Mouse (Mus musculus) midbrain, embryonic 16.5 days (tissue): Measurements from ENCODE around the gene Rab5if. TPM values are rescaled to one million over a fixed set of nuclear protein-coding genes. Genes with fewer than 3 reads are reported as not detected.

Source experiments
- ATAC-seq: fragments of 200-750 bp; cut with Nextera tagmentation; 2 replicates; pipeline ENCODE4 v1.8.0; 2017; ENCODE audit warnings: moderate TSS enrichment
- H3K27ac ChIP-seq: fragments of 300-500 bp; sonication (generic); 2 replicates; pipeline ENCODE4 v1.5.1; 2014; ENCODE audit warnings: mild to moderate bottlenecking, low read length, mixed read lengths
- H3K27me3 ChIP-seq: fragments of 300-500 bp; sonication (generic); 2 replicates; pipeline ENCODE4 v1.6.1; 2014; ENCODE audit warnings: low read depth, low read length, mixed read lengths; ENCODE audit not compliant: control insufficient read depth, insufficient read depth
- H3K36me3 ChIP-seq: fragments of 300-500 bp; sonication (generic); 2 replicates; pipeline ENCODE4 v1.6.1; 2014; ENCODE audit warnings: mild to moderate bottlenecking, low read length, moderate library complexity, mixed read lengths; ENCODE audit not compliant: control insufficient read depth, insufficient read depth
- H3K4me1 ChIP-seq: fragments of 300-500 bp; sonication (generic); 2 replicates; pipeline ENCODE4 v1.6.1; 2014; ENCODE audit warnings: mild to moderate bottlenecking, low read length, mixed read lengths; ENCODE audit not compliant: control insufficient read depth, insufficient read depth
- H3K4me2 ChIP-seq: fragments of 300-500 bp; sonication (generic); 2 replicates; pipeline ENCODE4 v1.6.1; 2014; ENCODE audit warnings: mild to moderate bottlenecking, low read length, mixed read lengths
- H3K4me3 ChIP-seq: fragments of 300-500 bp; sonication (generic); 2 replicates; pipeline ENCODE4 v1.5.1; 2014; ENCODE audit warnings: low read depth, mild to moderate bottlenecking, low read length, moderate library complexity, mixed read lengths
- H3K9ac ChIP-seq: fragments of 300-500 bp; sonication (generic); 2 replicates; pipeline ENCODE4 v1.6.1; 2014; ENCODE audit warnings: low read depth, low read length, mixed read lengths
- H3K9me3 ChIP-seq: fragments of 300-500 bp; sonication (generic); replicated peaks from 2 replicates; pipeline ENCODE4 v1.6.1; 2014; ENCODE audit warnings: mild to moderate bottlenecking, low read length, mixed read lengths; ENCODE audit not compliant: control insufficient read depth, poor library complexity, severe bottlenecking
- WGBS: fragments of 180-500 bp; shearing (Covaris S2); extraction: QIAGEN DNeasy Blood & Tissue Kit; methylation state at CpG from one replicate; pipeline ENCODE4 v1.1.7; 2014; 5-methylcytosine and 5-hydroxymethylcytosine counted together
- polyA plus RNA-seq: library from polyadenylated mRNA; unstranded; fragments of >200 nt; fragmentation: Nextera tagmentation; extraction: Ambion mirVana; gene quantifications from 2 replicates; pipeline ENCODE4 v1.2.1, GENCODE M21; 2015

Rab5if gene
- polyA plus RNA-seq, 1 experiment from 2014 or later = 147 TPM

- Histone ChIP-seq H3K4me1 (peaks cover 26% of the 10 kb centered on the region), H3K36me3 (no peaks in the 10 kb centered on the region), H3K9me3 (no peaks in the 10 kb centered on the region), H3K27me3 (peaks cover 10% of the 10 kb centered on the region; the same call in 1 of the 2 replicates), H3K27ac (peak overlapping the region; percentile 70), H3K9ac (peak overlapping the region; percentile 65), H3K4me2 (peak overlapping the region; percentile 99), H3K4me3 (peak overlapping the region; percentile 57)
- ATAC-seq = peak; percentile 47; the same call in 1 of the 2 replicates
- under 1% methylated on average over 63 of the region's 79 CpGs for WGBS
Measured at GRCm38 (mm10) chr2:156840301-156841027, 22.5 kb upstream of the Rab5if start.

GRCm38 (mm10) chr2:156841028-156841840, 21.7 kb upstream of the Rab5if start:
- H3K9me3 ChIP-seq = no peaks in the 10 kb centered on the region
- peak overlapping the region; percentile 65 for H3K9ac ChIP-seq
- H3K4me3 ChIP-seq = peak overlapping the region; percentile 57
- peak overlapping the region; percentile 99 for H3K4me2 ChIP-seq
- ATAC-seq = no peak
- H3K4me1 ChIP-seq = peaks cover 26% of the 10 kb centered on the region
- peaks cover 10% of the 10 kb centered on the region; the same call in 1 of the 2 replicates for H3K27me3 ChIP-seq
- H3K36me3 ChIP-seq = no peaks in the 10 kb centered on the region
- peak overlapping the region; percentile 70 for H3K27ac ChIP-seq
- WGBS = under 1% methylated on average over 40 of the region's 42 CpGs

GRCm38 (mm10) chr2:156841841-156842706, 20.9 kb upstream of the Rab5if start:
- peak overlapping the region; percentile 57 for H3K4me3 ChIP-seq
- H3K9me3 ChIP-seq = no peaks in the 10 kb centered on the region
- WGBS = 7% methylated on average over 20 of the region's 20 CpGs
- peak; percentile 54; the same call in 1 of the 2 replicates for ATAC-seq
- H3K27ac ChIP-seq = peak overlapping the region; percentile 70; the same call in 1 of the 2 replicates
- H3K36me3 ChIP-seq = no peaks in the 10 kb centered on the region
- peaks cover 26% of the 10 kb centered on the region for H3K4me1 ChIP-seq
- H3K4me2 ChIP-seq = peak overlapping the region; percentile 99
- no peak overlapping the region for H3K9ac ChIP-seq
- peaks cover 10% of the 10 kb centered on the region; the same call in 1 of the 2 replicates for H3K27me3 ChIP-seq

- ATAC-seq = no peak
- Histone ChIP-seq H3K9ac (no peak overlapping the region), H3K27ac (0 out of 2 replicates have a peak overlapping the region, but pooled peaks have one; percentile 70), H3K27me3 (peaks cover 10% of the 10 kb centered on the region; the same call in 1 of the 2 replicates), H3K36me3 (no peaks in the 10 kb centered on the region), H3K4me3 (no peak overlapping the region), H3K4me2 (peak overlapping the region; percentile 10; the same call in 1 of the 2 replicates), H3K4me1 (peaks cover 27% of the 10 kb centered on the region), H3K9me3 (no peaks in the 10 kb centered on the region)
- WGBS = 17% methylated on average over 11 of the region's 11 CpGs
Measured at GRCm38 (mm10) chr2:156842711-156843110, 20.2 kb upstream of the Rab5if start.

GRCm38 (mm10) chr2:156843331-156843730, 19.6 kb upstream of the Rab5if start:
- WGBS = 81% methylated on average over 10 of the region's 10 CpGs
- no peaks in the 10 kb centered on the region for H3K36me3 ChIP-seq
- H3K4me3 ChIP-seq = no peak overlapping the region
- peaks cover 10% of the 10 kb centered on the region; the same call in 1 of the 2 replicates for H3K27me3 ChIP-seq
- no peak overlapping the region for H3K9ac ChIP-seq
- peaks cover 29% of the 10 kb centered on the region for H3K4me1 ChIP-seq
- no peak overlapping the region for H3K4me2 ChIP-seq
- no peaks in the 10 kb centered on the region for H3K9me3 ChIP-seq
- H3K27ac ChIP-seq = no peak overlapping the region
- no peak for ATAC-seq

GRCm38 (mm10) chr2:156844715-156845114, 18.2 kb upstream of the Rab5if start:
- WGBS = 48% methylated on average over 10 of the region's 10 CpGs
- Histone ChIP-seq H3K27me3 (peaks cover 10% of the 10 kb centered on the region; the same call in 1 of the 2 replicates), H3K4me1 (peaks cover 27% of the 10 kb centered on the region), H3K4me3 (no peak overlapping the region), H3K27ac (no peak overlapping the region), H3K4me2 (no peak overlapping the region), H3K9ac (no peak overlapping the region), H3K36me3 (no peaks in the 10 kb centered on the region), H3K9me3 (no peaks in the 10 kb centered on the region)
- ATAC-seq = no peak

- Histone ChIP-seq H3K9ac (no peak overlapping the region), H3K4me2 (no peak overlapping the region), H3K27me3 (no peaks in the 10 kb centered on the region), H3K36me3 (no peaks in the 10 kb centered on the region), H3K4me3 (no peak overlapping the region), H3K27ac (peak overlapping the region; percentile 6; the same call in 1 of the 2 replicates), H3K9me3 (no peaks in the 10 kb centered on the region), H3K4me1 (peaks cover 3% of the 10 kb centered on the region; the same call in 1 of the 2 replicates)
- ATAC-seq = no peak
- WGBS = 57% methylated on average over 6 of the region's 6 CpGs
Measured at GRCm38 (mm10) chr2:156847653-156848052, 15.3 kb upstream of the Rab5if start.

GRCm38 (mm10) chr2:156848526-156849182, 14.3 kb upstream of the Rab5if start:
- no peaks in the 10 kb centered on the region for H3K27me3 ChIP-seq
- H3K4me2 ChIP-seq = no peak overlapping the region
- 89% methylated on average over 6 of the region's 6 CpGs for WGBS
- H3K9ac ChIP-seq = no peak overlapping the region
- no peak overlapping the region for H3K27ac ChIP-seq
- no peaks in the 10 kb centered on the region for H3K36me3 ChIP-seq
- H3K9me3 ChIP-seq = no peaks in the 10 kb centered on the region
- no peak for ATAC-seq
- 0 out of 2 replicates have a peak, but pooled peaks cover 3% of the 10 kb centered on the region for H3K4me1 ChIP-seq
- H3K4me3 ChIP-seq = no peak overlapping the region
